In the genomic region with DNA sequence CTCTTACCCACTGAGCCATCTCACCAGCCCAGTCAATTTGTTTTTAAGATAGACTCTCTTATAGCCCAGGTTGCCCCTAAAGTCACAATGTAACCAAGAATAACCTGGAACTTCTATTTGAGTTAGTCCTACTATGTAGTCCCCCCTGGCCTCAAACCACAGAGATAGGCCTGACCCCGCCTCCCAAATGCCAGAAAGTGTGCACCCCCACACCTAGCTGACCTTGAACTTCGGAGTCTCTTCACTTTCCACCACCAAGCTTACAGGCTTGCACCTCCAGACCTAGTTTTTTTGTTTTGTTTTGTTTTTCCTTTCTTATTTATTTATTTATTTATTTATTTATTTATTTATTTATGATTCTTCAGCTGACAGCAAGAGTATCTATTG, we compare ENCODE assay signal across 9 mouse cellular contexts. TPM values are rescaled to one million over a fixed set of nuclear protein-coding genes. Genes with fewer than 3 reads are reported as not detected.
DNase-seq lines count a peak whose midpoint lies in the region; ATAC-seq and TF ChIP-seq lines count a peak whose summit lies in the region.
"Had no signal": no experiment of that assay in that cellular context is flagged by ENCODE, and none has a peak within 500 bp of the region (broad histone marks: within the 10 kb centered on the region; RNA-seq: fewer than 3 reads in every experiment).

No protein-coding gene starts in this region.

- H3K9me3 ChIP-seq in forebrain, embryonic 12.5 days = no peaks in the 10 kb centered on the region
- H3K9me3 ChIP-seq in limb, embryonic 14.5 days (ENCODE audit: control insufficient read depth, low read length) = no peaks in the 10 kb centered on the region

- H3K4me3 ChIP-seq in left cerebral cortex, adult 2 months = peak overlapping the region; percentile 44
- H3K4me3 ChIP-seq in forebrain, embryonic 12.5 days (replicated peaks) = no peak overlapping the region; the same call in 1 of the 2 replicates
- peak overlapping the region; percentile 30 for H3K4me3 ChIP-seq in limb, embryonic 14.5 days (replicated peaks; ENCODE audit: low read length)
- H3K4me3 ChIP-seq in small intestine, adult 2 months (ENCODE audit: low read depth, low read length) = peak overlapping the region; percentile 12; the same call in 1 of the 2 replicates
- H3K4me3 ChIP-seq in thymus, adult 2 months (ENCODE audit: control insufficient read depth, insufficient read depth, low read length) = no peak overlapping the region
- H3K4me3 ChIP-seq: myocyte had no signal

- 69% methylated on average over 2 of the region's 2 CpGs for WGBS in forebrain, embryonic 12.5 days
- WGBS in limb, embryonic 14.5 days = 73% methylated on average over 2 of the region's 2 CpGs
- WGBS in small intestine, adult 2 months = 63% methylated on average over 2 of the region's 2 CpGs
- 88% methylated on average over 2 of the region's 2 CpGs for WGBS in thymus, adult 2 months

- H3K27me3 ChIP-seq in forebrain, embryonic 12.5 days = no peaks in the 10 kb centered on the region
- no peaks in the 10 kb centered on the region for H3K27me3 ChIP-seq in limb, embryonic 14.5 days (ENCODE audit: control insufficient read depth, insufficient read depth, low read length)
- H3K27me3 ChIP-seq in small intestine, adult 2 months (ENCODE audit: control insufficient read depth, insufficient read depth, low read length) = no peaks in the 10 kb centered on the region
- H3K27me3 ChIP-seq in thymus, adult 2 months (ENCODE audit: control insufficient read depth, insufficient read depth, low read length) = no peaks in the 10 kb centered on the region

- peak overlapping the region; percentile 52 for H3K4me2 ChIP-seq in forebrain, embryonic 12.5 days
- peak overlapping the region; percentile 42 for H3K4me2 ChIP-seq in limb, embryonic 14.5 days (replicated peaks; ENCODE audit: low read depth, low read length, severe bottlenecking)

- no peak overlapping the region for H3K9ac ChIP-seq in forebrain, embryonic 12.5 days
- H3K9ac ChIP-seq in limb, embryonic 14.5 days (ENCODE audit: low read depth, low read length, severe bottlenecking) = peak overlapping the region; percentile 46; the same call in 1 of the 2 replicates

- intact Hi-C loops in left cerebral cortex, adult 2 months (cut with DNase I) = no loop called here

- TF ChIP-seq POLR2A in limb, embryonic 14.5 days (IDR thresholded peaks at IDR 0.05; ENCODE audit: borderline replicate concordance, extremely low read depth, insufficient read depth, insufficient read length) = no peak
- no peak for TF ChIP-seq POLR2A in small intestine, adult 2 months (IDR thresholded peaks at IDR 0.05; ENCODE audit: low read depth, low read length)
- TF ChIP-seq POLR2A in thymus, adult 2 months (IDR thresholded peaks at IDR 0.05; ENCODE audit: control insufficient read depth, extremely low read depth, insufficient read depth, low read length, poor library complexity) = no peak

- TF ChIP-seq CTCF in left cerebral cortex, adult 2 months (IDR thresholded peaks at IDR 0.05) = no peak
- TF ChIP-seq CTCF in small intestine, adult 2 months (IDR thresholded peaks at IDR 0.05; ENCODE audit: extremely low read depth, insufficient read length, insufficient replicate concordance, low read depth, low read length) = no peak
- no peak for TF ChIP-seq CTCF in thymus, adult 2 months (IDR thresholded peaks at IDR 0.05; ENCODE audit: borderline replicate concordance, control insufficient read depth, extremely low read depth, insufficient read depth, low read length, poor library complexity)

- H3K27ac ChIP-seq in left cerebral cortex, adult 2 months = peak overlapping the region; percentile 88
- no peak overlapping the region for H3K27ac ChIP-seq in forebrain, embryonic 12.5 days
- H3K27ac ChIP-seq in limb, embryonic 14.5 days (replicated peaks; ENCODE audit: low read depth, low read length) = no peak overlapping the region; the same call in 1 of the 2 replicates
- peak overlapping the region; percentile 87; the same call in 1 of the 2 replicates for H3K27ac ChIP-seq in small intestine, adult 2 months (ENCODE audit: insufficient read depth, low read depth, low read length)
- H3K27ac ChIP-seq in thymus, adult 2 months (ENCODE audit: control insufficient read depth, insufficient read depth, low read length) = no peak overlapping the region

- no peaks in the 10 kb centered on the region for H3K36me3 ChIP-seq in forebrain, embryonic 12.5 days (replicated peaks)
- H3K36me3 ChIP-seq in limb, embryonic 14.5 days (ENCODE audit: control insufficient read depth, insufficient read depth, low read length) = no peaks in the 10 kb centered on the region
- no peaks in the 10 kb centered on the region for H3K36me3 ChIP-seq in small intestine, adult 2 months (ENCODE audit: control insufficient read depth, insufficient read depth, low read length)
- no peaks in the 10 kb centered on the region for H3K36me3 ChIP-seq in thymus, adult 2 months (ENCODE audit: control insufficient read depth, insufficient read depth, low read length)

- no peak for ATAC-seq in forebrain, embryonic 12.5 days (ENCODE audit: low FRiP score)
- no peak for ATAC-seq in limb, embryonic 14.5 days (ENCODE audit: low FRiP score, low read depth)

- H3K4me1 ChIP-seq in forebrain, embryonic 12.5 days = peaks cover 10% of the 10 kb centered on the region
- H3K4me1 ChIP-seq in limb, embryonic 14.5 days (ENCODE audit: control insufficient read depth, insufficient read depth, low read length) = no peaks in the 10 kb centered on the region
- H3K4me1 ChIP-seq in small intestine, adult 2 months (ENCODE audit: control insufficient read depth, insufficient read depth, insufficient read length, low read length) = 0 out of 2 replicates have a peak, but pooled peaks cover 2% of the 10 kb centered on the region
- no peaks in the 10 kb centered on the region for H3K4me1 ChIP-seq in thymus, adult 2 months (replicated peaks; ENCODE audit: control insufficient read depth, insufficient read depth, low read length)

- no peak for DNase-seq in left cerebral cortex, adult 2 months (ENCODE audit: extremely low spot score in 1 of 2, low spot score in 2 of 2)
- DNase-seq in left cerebral cortex, adult 11 months (ENCODE audit: low spot score) = no peak
- DNase-seq in limb, embryonic 14.5 days (ENCODE audit: low spot score) = no peak
- DNase-seq in thymus, adult 2 months = no peak
- DNase-seq in spleen, postnatal 36 days (ENCODE audit: low spot score in 2 of 2) = no peak
- DNase-seq in urinary bladder, postnatal 36 days (ENCODE audit: low spot score in 2 of 2) = no peak

RNA-seq across cellular contexts. Expression of gene Nsd1, which starts 27.8 kb away (rescaled TPM):
- total RNA-seq in left cerebral cortex, adult 2 months (2021) = 100 to 1,000 TPM; 116 to 118 TPM
- polyA plus RNA-seq in forebrain, embryonic 12.5 days (2016; fragmentation: Nextera tagmentation; extraction: Ambion mirVana) = 83.4 and 83.6 TPM in 2 replicates
- polyA plus RNA-seq in limb, embryonic 14.5 days (2012; rRNA removed) = 40.0 and 41.6 TPM in 2 replicates
- polyA plus RNA-seq in limb, embryonic 14.5 days (2014; fragmentation: Nextera tagmentation; extraction: Ambion mirVana) = 65.8 and 66.5 TPM in 2 replicates
- polyA plus RNA-seq in small intestine, adult 2 months (2012; rRNA removed) = 6.9 and 16.3 TPM in 2 replicates
- polyA plus RNA-seq in thymus, adult 2 months (2012; rRNA removed) = 32.8 and 38.6 TPM in 2 replicates

RNA-seq across cellular contexts. Expression of gene Fgfr4, which starts 29.3 kb away (rescaled TPM):
- under 1 TPM; 0.36 to 0.40 TPM for total RNA-seq in left cerebral cortex, adult 2 months (2021)
- 0.15 and 0.20 TPM in 2 replicates for polyA plus RNA-seq in forebrain, embryonic 12.5 days (2016; fragmentation: Nextera tagmentation; extraction: Ambion mirVana)
- polyA plus RNA-seq in limb, embryonic 14.5 days (2012; rRNA removed) = 38.9 and 47.4 TPM in 2 replicates
- polyA plus RNA-seq in limb, embryonic 14.5 days (2014; fragmentation: Nextera tagmentation; extraction: Ambion mirVana) = 10.9 and 12.1 TPM in 2 replicates
- polyA plus RNA-seq in small intestine, adult 2 months (2012; rRNA removed) = 2.9 and 4.8 TPM in 2 replicates
- polyA plus RNA-seq in thymus, adult 2 months (2012; rRNA removed) = 0.50 and 0.63 TPM in 2 replicates

RNA-seq across cellular contexts. Expression of gene Gm17617, which starts 48.4 kb away (rescaled TPM):
- not detected for total RNA-seq in left cerebral cortex, adult 2 months (2021)
- polyA plus RNA-seq in forebrain, embryonic 12.5 days (2016; fragmentation: Nextera tagmentation; extraction: Ambion mirVana) = not detected in 2 replicates
- not detected in 2 replicates for polyA plus RNA-seq in limb, embryonic 14.5 days (2012; rRNA removed)
- not detected in 2 replicates for polyA plus RNA-seq in limb, embryonic 14.5 days (2014; fragmentation: Nextera tagmentation; extraction: Ambion mirVana)
- polyA plus RNA-seq in small intestine, adult 2 months (2012; rRNA removed) = not detected in 2 replicates
- polyA plus RNA-seq in thymus, adult 2 months (2012; rRNA removed) = not detected in 2 replicates
- polyA plus RNA-seq: myocyte had no signal

Comparison
In these comparisons a context has a peak if more than half of its experiments do, and no peak if none do; other contexts are left out.
1. H3K27ac ChIP-seq: peak in left cerebral cortex, adult 2 months (single experiment) and small intestine, adult 2 months (single experiment); none in forebrain, embryonic 12.5 days (single experiment), limb, embryonic 14.5 days (single experiment) and thymus, adult 2 months (single experiment).
2. H3K4me3 ChIP-seq: peak in left cerebral cortex, adult 2 months (single experiment), limb, embryonic 14.5 days (single experiment) and small intestine, adult 2 months (single experiment); none in forebrain, embryonic 12.5 days (single experiment) and thymus, adult 2 months (single experiment).